Mouse (Mus musculus) mature B cell (primary cell): ENCODE measurements around the gene Actr3b.

Source experiments
- in situ Hi-C: fragments of 300-500 bp; cut with MboI; formaldehyde crosslinking; loops from 2 replicates; pipeline ENCODE4 v1.14.3; 2019

Gene Actr3b

GRCm38 (mm10) chr5:25886708-25887107, 126.9 kb downstream of the Actr3b start:
- in situ Hi-C loops: no loop called here

GRCm38 (mm10) chr5:25889746-25890382, 130.1 kb downstream of the Actr3b start:
- in situ Hi-C loops: no loop called here

- in situ Hi-C loops: no loop called here
Measured at GRCm38 (mm10) chr5:25891321-25891720, 131.5 kb downstream of the Actr3b start.
